Mouse (Mus musculus): ENCODE measurements at regions not wholly inside any gene's neighbourhood (a gene's known extent, or its start where the extent isn't known, plus 50 kb on each side); places are given as distances from the start of the nearest gene placed in this dataset.

GRCm38 (mm10) chr13:101408885-101409284 lies 359.1 kb downstream of the Pik3r1 start:
- no peak for ATAC-seq (ENCODE audit: extremely low read depth, insufficient number of reproducible peaks, low FRiP score, poor library complexity, severe bottlenecking)
- no peak overlapping the region for H3K4me3 ChIP-seq (ENCODE audit: low read depth, low read length)

DNA sequence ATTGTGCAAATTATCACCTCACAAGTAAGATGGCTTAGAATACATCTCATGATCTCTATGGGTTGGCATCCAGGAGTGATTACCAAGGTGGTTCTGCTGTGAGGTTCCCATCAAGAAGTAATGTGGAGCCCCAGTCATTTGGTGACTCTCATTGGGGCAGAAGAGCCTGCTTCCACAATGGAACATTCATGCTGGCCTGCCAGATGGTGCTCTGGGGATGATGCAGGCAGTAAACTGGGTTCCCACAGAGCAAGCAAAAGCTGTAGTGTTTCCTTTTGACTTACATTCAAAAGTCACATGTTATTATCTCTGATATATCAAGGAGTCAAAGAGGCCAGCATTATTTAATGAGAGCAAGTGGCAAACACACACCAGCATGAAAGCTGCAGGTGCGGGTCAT lies 360.4 kb downstream of the Pik3r1 start:
- no peak overlapping the region for H3K4me3 ChIP-seq (ENCODE audit: low read depth, low read length)
- no peak for TF ChIP-seq GATA1 (IDR thresholded peaks at IDR 0.05; ENCODE audit: borderline replicate concordance, low read length)
- no peak for TF ChIP-seq GATA2 (IDR thresholded peaks at IDR 0.05; ENCODE audit: borderline replicate concordance, low read depth, low read length)
- TF ChIP-seq POLR2AphosphoS5 (IDR thresholded peaks at IDR 0.05; ENCODE audit: insufficient replicate concordance, low read depth, low read length): no peak
- no peak for TF ChIP-seq TAL1 (conservative IDR thresholded peaks at IDR 0.05; ENCODE audit: low read depth, low read length)
- TF ChIP-seq CTCF (IDR thresholded peaks at IDR 0.05; ENCODE audit: low read depth, low read length): no peak
- no peak for DNase-seq (ENCODE audit: low spot score)
- H3K4me1 ChIP-seq (ENCODE audit: insufficient read depth, low read depth, low read length): no peaks in the 10 kb centered on the region
- no peak for ATAC-seq (ENCODE audit: extremely low read depth, insufficient number of reproducible peaks, low FRiP score, poor library complexity, severe bottlenecking)
- H3K27me3 ChIP-seq (ENCODE audit: insufficient read depth, low read length): peaks cover 7% of the 10 kb centered on the region; the same call in 1 of the 2 replicates
- H3K36me3 ChIP-seq (replicated peaks): no peaks in the 10 kb centered on the region
- H3K9me3 ChIP-seq (replicated peaks): no peaks in the 10 kb centered on the region

More at GRCm38 (mm10) chr13:101408885-101409284, 359.1 kb downstream of the Pik3r1 start:
- Histone ChIP-seq H3K9me3 (replicated peaks) (no peaks in the 10 kb centered on the region), H3K27me3 (ENCODE audit: insufficient read depth, low read length) (peaks cover 7% of the 10 kb centered on the region; the same call in 1 of the 2 replicates), H3K36me3 (replicated peaks) (no peaks in the 10 kb centered on the region), H3K4me1 (ENCODE audit: insufficient read depth, low read depth, low read length) (no peaks in the 10 kb centered on the region)
- no peak for DNase-seq (ENCODE audit: low spot score)
- no peak for TF ChIP-seq TAL1 (conservative IDR thresholded peaks at IDR 0.05; ENCODE audit: low read depth, low read length)

DNA sequence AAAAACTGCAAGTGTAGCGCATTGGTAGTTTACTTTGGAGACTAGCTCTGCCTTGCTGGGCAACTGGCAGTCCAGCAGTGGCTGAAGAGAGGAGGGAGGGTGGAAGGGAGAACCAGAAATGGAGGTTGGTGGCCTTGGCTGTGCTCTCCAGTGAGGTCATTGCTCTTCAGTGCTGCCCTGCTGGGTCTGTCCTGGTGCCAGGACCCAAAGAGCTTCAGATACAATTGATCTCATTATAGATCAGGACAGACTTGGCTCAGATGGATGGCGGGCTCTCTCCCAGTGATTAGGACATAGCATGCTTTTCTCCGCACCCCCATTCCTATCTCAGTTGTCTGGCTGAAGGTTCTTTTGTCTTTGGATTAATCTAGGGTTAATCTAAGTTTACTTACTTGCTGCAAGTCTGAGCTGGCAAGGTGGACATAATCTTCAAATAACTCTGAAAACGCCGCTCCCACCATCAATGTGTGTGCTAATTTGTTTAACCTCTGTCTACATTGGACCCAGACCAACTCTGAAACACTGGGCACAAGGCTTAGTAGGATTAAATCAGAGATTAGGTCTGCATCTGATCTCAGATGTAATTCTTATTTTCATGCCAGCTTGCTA lies 394.3 kb downstream of the Pik3r1 start:
- no peak for ATAC-seq (ENCODE audit: extremely low read depth, insufficient number of reproducible peaks, low FRiP score, poor library complexity, severe bottlenecking)
- Histone ChIP-seq H3K9me3 (replicated peaks) (no peaks in the 10 kb centered on the region), H3K27me3 (ENCODE audit: insufficient read depth, low read length) (no peaks in the 10 kb centered on the region; the same call in 1 of the 2 replicates), H3K4me1 (ENCODE audit: insufficient read depth, low read depth, low read length) (no peaks in the 10 kb centered on the region), H3K4me3 (ENCODE audit: low read depth, low read length) (no peak overlapping the region), H3K36me3 (replicated peaks) (no peaks in the 10 kb centered on the region)
- no peak for DNase-seq (ENCODE audit: low spot score)
- TF ChIP-seq CTCF (IDR thresholded peaks at IDR 0.05; ENCODE audit: low read depth, low read length) (no peak), TAL1 (conservative IDR thresholded peaks at IDR 0.05; ENCODE audit: low read depth, low read length) (no peak), POLR2AphosphoS5 (IDR thresholded peaks at IDR 0.05; ENCODE audit: insufficient replicate concordance, low read depth, low read length) (no peak), GATA1 (IDR thresholded peaks at IDR 0.05; ENCODE audit: borderline replicate concordance, low read length) (no peak), GATA2 (IDR thresholded peaks at IDR 0.05; ENCODE audit: borderline replicate concordance, low read depth, low read length) (no peak)

GRCm38 (mm10) chr13:101371906-101372305 lies 396.1 kb downstream of the Pik3r1 start:
- Histone ChIP-seq H3K4me1 (ENCODE audit: insufficient read depth, low read depth, low read length) (no peaks in the 10 kb centered on the region), H3K36me3 (replicated peaks) (no peaks in the 10 kb centered on the region), H3K27me3 (ENCODE audit: insufficient read depth, low read length) (no peaks in the 10 kb centered on the region; the same call in 1 of the 2 replicates), H3K9me3 (replicated peaks) (no peaks in the 10 kb centered on the region), H3K4me3 (ENCODE audit: low read depth, low read length) (no peak overlapping the region)
- TF ChIP-seq GATA2 (IDR thresholded peaks at IDR 0.05; ENCODE audit: borderline replicate concordance, low read depth, low read length): no peak
- TF ChIP-seq GATA1 (IDR thresholded peaks at IDR 0.05; ENCODE audit: borderline replicate concordance, low read length): no peak
- no peak for TF ChIP-seq CTCF (IDR thresholded peaks at IDR 0.05; ENCODE audit: low read depth, low read length)
- TF ChIP-seq POLR2AphosphoS5 (IDR thresholded peaks at IDR 0.05; ENCODE audit: insufficient replicate concordance, low read depth, low read length): no peak
- no peak for TF ChIP-seq TAL1 (conservative IDR thresholded peaks at IDR 0.05; ENCODE audit: low read depth, low read length)
- ATAC-seq (ENCODE audit: extremely low read depth, insufficient number of reproducible peaks, low FRiP score, poor library complexity, severe bottlenecking): no peak
- DNase-seq (ENCODE audit: low spot score): no peak

DNA sequence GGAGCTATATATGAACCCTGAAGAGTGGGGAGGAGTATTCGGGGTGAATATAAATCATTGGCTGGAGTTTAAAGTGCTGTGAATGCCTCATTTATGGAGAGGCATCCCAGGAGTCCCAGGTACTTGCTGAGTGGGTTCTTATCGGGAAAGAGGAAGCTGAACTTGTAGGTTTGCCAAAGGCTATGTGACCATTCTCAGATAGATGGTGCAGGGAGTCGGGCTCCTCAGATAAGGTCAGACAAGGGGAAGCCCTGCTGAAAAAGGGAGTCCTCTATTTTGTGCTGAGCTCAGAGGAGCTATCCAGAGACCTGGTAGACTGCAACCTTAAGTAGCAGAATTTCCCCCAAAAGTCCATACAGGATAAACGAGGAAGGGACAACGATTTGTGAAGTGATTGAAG lies 399.8 kb downstream of the Pik3r1 start:
- no peak for ATAC-seq (ENCODE audit: extremely low read depth, insufficient number of reproducible peaks, low FRiP score, poor library complexity, severe bottlenecking)
- H3K36me3 ChIP-seq (replicated peaks): no peaks in the 10 kb centered on the region
- no peak for TF ChIP-seq GATA2 (IDR thresholded peaks at IDR 0.05; ENCODE audit: borderline replicate concordance, low read depth, low read length)
- no peak for TF ChIP-seq TAL1 (conservative IDR thresholded peaks at IDR 0.05; ENCODE audit: low read depth, low read length)
- TF ChIP-seq CTCF (IDR thresholded peaks at IDR 0.05; ENCODE audit: low read depth, low read length): no peak
- TF ChIP-seq POLR2AphosphoS5 (IDR thresholded peaks at IDR 0.05; ENCODE audit: insufficient replicate concordance, low read depth, low read length): no peak
- TF ChIP-seq GATA1 (IDR thresholded peaks at IDR 0.05; ENCODE audit: borderline replicate concordance, low read length): no peak
- H3K27me3 ChIP-seq (ENCODE audit: insufficient read depth, low read length): no peaks in the 10 kb centered on the region; the same call in 1 of the 2 replicates
- H3K4me3 ChIP-seq (ENCODE audit: low read depth, low read length): no peak overlapping the region
- no peak for DNase-seq (ENCODE audit: low spot score)
- H3K4me1 ChIP-seq (ENCODE audit: insufficient read depth, low read depth, low read length): no peaks in the 10 kb centered on the region
- H3K9me3 ChIP-seq (replicated peaks): no peaks in the 10 kb centered on the region

DNA sequence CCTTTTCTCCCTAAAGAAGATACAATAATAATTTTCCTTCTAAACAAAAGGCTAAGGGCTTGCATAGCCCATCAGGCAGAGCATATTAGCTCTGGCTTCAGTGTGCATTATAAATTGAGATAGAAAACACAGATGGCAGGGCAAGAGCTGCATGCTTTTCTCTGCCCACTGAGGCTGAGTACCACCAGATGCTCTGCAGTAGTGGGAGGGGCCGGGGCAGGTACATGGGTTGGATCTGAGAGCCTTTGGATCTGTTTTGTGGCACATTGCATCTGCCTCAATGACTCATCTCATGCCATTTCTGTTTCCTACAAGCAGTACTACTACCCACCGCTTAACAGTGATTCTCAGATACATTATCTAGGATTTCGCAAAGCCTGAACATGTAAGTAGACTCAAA lies 412.7 kb downstream of the Pik3r1 start:
- TF ChIP-seq TAL1 (conservative IDR thresholded peaks at IDR 0.05; ENCODE audit: low read depth, low read length) (no peak), GATA2 (IDR thresholded peaks at IDR 0.05; ENCODE audit: borderline replicate concordance, low read depth, low read length) (no peak), CTCF (IDR thresholded peaks at IDR 0.05; ENCODE audit: low read depth, low read length) (no peak), POLR2AphosphoS5 (IDR thresholded peaks at IDR 0.05; ENCODE audit: insufficient replicate concordance, low read depth, low read length) (no peak), GATA1 (IDR thresholded peaks at IDR 0.05; ENCODE audit: borderline replicate concordance, low read length) (no peak)

More for the DNA sequence above, 412.7 kb downstream of the Pik3r1 start:
- no peak overlapping the region for H3K4me3 ChIP-seq (ENCODE audit: low read depth, low read length)
- H3K4me1 ChIP-seq (ENCODE audit: insufficient read depth, low read depth, low read length): no peaks in the 10 kb centered on the region
- ATAC-seq (ENCODE audit: extremely low read depth, insufficient number of reproducible peaks, low FRiP score, poor library complexity, severe bottlenecking) (no peak), DNase-seq (ENCODE audit: low spot score) (no peak)
- no peaks in the 10 kb centered on the region for H3K27me3 ChIP-seq (ENCODE audit: insufficient read depth, low read length)
- no peaks in the 10 kb centered on the region for H3K36me3 ChIP-seq (replicated peaks)
- H3K9me3 ChIP-seq (replicated peaks): no peaks in the 10 kb centered on the region

Measured in G1E (cell line).